Mouse (Mus musculus) heart, embryonic 11.5 days (tissue): ENCODE data around the gene Myl12a. TPM values are rescaled to one million over a fixed set of nuclear protein-coding genes. Genes with fewer than 3 reads are reported as not detected.

Source experiments
- ATAC-seq: fragments of 200-750 bp; cut with Nextera tagmentation; replicated peaks from 2 replicates; pipeline ENCODE4 v1.8.0; 2017; ENCODE audit warnings: moderate library complexity; ENCODE audit not compliant: insufficient number of reproducible peaks, low FRiP score, low TSS enrichment
- H3K27ac ChIP-seq: fragments of 300-500 bp; sonication (generic); 2 replicates; pipeline ENCODE4 v1.5.1; 2014; ENCODE audit warnings: mild to moderate bottlenecking, low read depth, low read length
- H3K27me3 ChIP-seq: fragments of 300-500 bp; sonication (generic); 2 replicates; pipeline ENCODE4 v1.6.1; 2014; ENCODE audit warnings: mild to moderate bottlenecking, low read length, mixed read lengths; ENCODE audit not compliant: control insufficient read depth, insufficient read depth
- H3K36me3 ChIP-seq: fragments of 300-500 bp; sonication (generic); 2 replicates; pipeline ENCODE4 v1.6.1; 2014; ENCODE audit warnings: mild to moderate bottlenecking, low read length, moderate library complexity, mixed read lengths; ENCODE audit not compliant: control insufficient read depth, insufficient read depth
- H3K4me1 ChIP-seq: fragments of 300-500 bp; sonication (generic); 2 replicates; pipeline ENCODE4 v1.6.1; 2014; ENCODE audit warnings: low read length; ENCODE audit not compliant: control insufficient read depth, insufficient read depth
- H3K4me2 ChIP-seq: fragments of 300-500 bp; sonication (generic); 2 replicates; pipeline ENCODE4 v1.6.1; 2014; ENCODE audit warnings: mild to moderate bottlenecking, moderate library complexity
- H3K4me3 ChIP-seq: fragments of 300-500 bp; sonication (generic); 2 replicates; pipeline ENCODE4 v1.5.1; 2014; ENCODE audit warnings: low read depth, low read length
- H3K9ac ChIP-seq: fragments of 300-500 bp; sonication (generic); 2 replicates; pipeline ENCODE4 v1.6.1; 2014; ENCODE audit warnings: mild to moderate bottlenecking, low read depth, low read length, moderate library complexity
- H3K9me3 ChIP-seq: fragments of 300-500 bp; sonication (generic); replicated peaks from 2 replicates; pipeline ENCODE4 v1.6.1; 2016; ENCODE audit warnings: low read length; ENCODE audit not compliant: control insufficient read depth
- WGBS: fragments of 180-500 bp; shearing (Covaris S2); extraction: QIAGEN DNeasy Blood & Tissue Kit; methylation state at CpG from one replicate; pipeline ENCODE4 v1.1.7; 2014; ENCODE audit not compliant: insufficient replicate concordance; 5-methylcytosine and 5-hydroxymethylcytosine counted together
- polyA plus RNA-seq: library from polyadenylated mRNA; unstranded; fragments of >200 nt; fragmentation: Nextera tagmentation; extraction: Ambion mirVana; gene quantifications from 2 replicates; pipeline ENCODE4 v1.2.1, GENCODE M21; 2014

Gene Myl12a
- polyA plus RNA-seq, 1 experiment from 2014 or later = 878 TPM

DNA sequence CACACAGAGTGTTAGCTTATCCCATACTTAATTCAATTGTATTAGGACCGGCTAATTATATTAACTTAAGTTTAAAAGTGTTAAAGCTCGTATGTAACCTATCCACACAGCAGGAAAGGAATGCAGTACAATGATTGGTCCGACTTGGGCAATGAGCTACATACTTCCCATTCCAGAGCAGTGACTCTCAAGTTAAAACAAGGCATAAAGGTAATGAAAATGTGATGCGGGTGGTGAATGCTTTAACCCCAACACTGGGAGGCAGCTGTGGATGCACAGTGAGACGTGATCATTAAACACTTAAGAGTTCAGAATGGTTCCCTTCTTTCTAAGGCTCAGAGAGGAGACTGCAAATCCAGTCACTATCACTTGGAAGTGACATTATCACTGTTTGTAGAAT lies 3.5 kb downstream of the Myl12a start:
- no peaks in the 10 kb centered on the region for H3K9me3 ChIP-seq
- H3K4me3 ChIP-seq = peak overlapping the region; percentile 12; the same call in 1 of the 2 replicates
- WGBS = 30% methylated on average over 5 of the region's 5 CpGs
- peaks cover 39% of the 10 kb centered on the region for H3K4me1 ChIP-seq
- H3K9ac ChIP-seq = peak overlapping the region; percentile 54; the same call in 1 of the 2 replicates
- H3K4me2 ChIP-seq = peak overlapping the region; percentile 64
- no peak for ATAC-seq
- no peaks in the 10 kb centered on the region for H3K27me3 ChIP-seq
- H3K27ac ChIP-seq = peak overlapping the region; percentile 79
- H3K36me3 ChIP-seq = peaks cover 11% of the 10 kb centered on the region

DNA sequence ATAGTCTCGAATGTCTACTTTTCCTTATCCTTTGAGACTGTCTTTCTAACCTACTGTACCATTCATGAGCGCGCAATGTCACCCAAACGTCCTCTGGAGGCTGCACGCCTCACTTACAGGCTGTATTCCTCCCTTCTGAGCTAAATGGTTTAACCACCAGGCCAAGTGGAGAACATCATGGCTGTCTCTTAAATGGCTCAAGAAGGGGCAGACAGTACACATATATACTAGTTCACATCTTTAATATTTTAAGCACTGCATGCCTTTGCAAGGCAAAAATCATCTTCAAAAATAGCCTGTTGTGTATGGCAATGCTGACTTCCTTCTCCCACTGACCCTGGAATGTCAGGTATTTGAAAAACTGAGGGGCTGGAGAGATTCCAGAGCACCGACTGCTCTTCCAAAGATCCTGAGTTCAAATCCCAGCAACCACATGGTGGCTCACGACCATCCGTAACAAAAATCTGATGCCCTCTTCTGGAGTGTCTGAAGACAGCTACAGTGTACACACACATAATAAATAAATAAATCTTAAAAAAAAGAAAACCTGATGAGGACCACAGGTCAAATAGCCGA lies 4.2 kb downstream of the Myl12a start:
- Histone ChIP-seq H3K9ac (peak overlapping the region; percentile 40), H3K27ac (peak overlapping the region; percentile 92), H3K4me2 (peak overlapping the region; percentile 60), H3K4me3 (peak overlapping the region; percentile 26), H3K4me1 (peaks cover 43% of the 10 kb centered on the region), H3K36me3 (peaks cover 11% of the 10 kb centered on the region), H3K27me3 (no peaks in the 10 kb centered on the region), H3K9me3 (no peaks in the 10 kb centered on the region)
- WGBS = 52% methylated on average over 9 of the region's 9 CpGs
- ATAC-seq = no peak

DNA sequence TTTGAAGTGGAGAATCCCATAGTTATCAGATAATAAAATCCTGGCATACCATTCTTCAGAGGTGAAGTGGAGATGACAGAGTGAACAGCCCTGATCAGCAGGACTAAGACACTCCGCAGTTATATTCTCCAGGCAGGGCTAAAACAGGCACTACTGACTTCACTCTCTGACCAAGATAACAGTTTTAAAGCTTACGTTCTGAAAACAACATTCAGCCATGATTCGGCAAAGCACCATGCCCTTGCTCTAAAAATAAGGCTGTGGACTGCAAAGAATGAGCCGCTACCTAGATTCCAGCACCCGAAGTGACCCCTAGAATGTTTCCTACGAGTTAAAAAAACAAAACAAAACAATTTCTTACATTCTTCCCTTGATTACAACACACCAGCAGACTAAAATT lies 4.8 kb downstream of the Myl12a start:
- WGBS = 18% methylated on average over 6 of the region's 6 CpGs
- Histone ChIP-seq H3K9me3 (no peaks in the 10 kb centered on the region), H3K4me3 (peak overlapping the region; percentile 26), H3K9ac (peak overlapping the region; percentile 40; the same call in 1 of the 2 replicates), H3K27me3 (no peaks in the 10 kb centered on the region), H3K36me3 (peaks cover 13% of the 10 kb centered on the region), H3K4me1 (peaks cover 44% of the 10 kb centered on the region), H3K27ac (peak overlapping the region; percentile 92), H3K4me2 (peak overlapping the region; percentile 60)
- ATAC-seq = no peak

DNA sequence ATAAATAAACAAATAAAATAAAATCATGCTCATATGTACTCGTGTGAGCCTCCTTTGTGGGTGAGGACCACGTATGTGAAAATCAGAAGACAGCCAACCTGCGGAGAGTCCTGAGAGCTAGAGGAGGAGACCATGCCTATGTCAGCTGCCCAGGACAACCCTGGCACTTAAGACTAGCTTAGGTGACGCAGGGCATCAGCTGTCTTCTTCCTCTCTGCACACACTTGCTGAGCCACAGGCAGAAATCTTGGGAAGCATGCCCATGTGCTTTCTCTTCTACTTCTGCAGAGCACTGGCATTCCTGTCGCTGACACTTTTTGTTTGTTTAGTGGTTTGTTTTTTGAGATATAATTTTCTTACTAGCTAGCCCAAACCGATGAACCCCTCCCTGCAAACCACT lies 7.1 kb downstream of the Myl12a start:
- Histone ChIP-seq H3K27me3 (no peaks in the 10 kb centered on the region), H3K9ac (no peak overlapping the region), H3K9me3 (no peaks in the 10 kb centered on the region), H3K4me2 (no peak overlapping the region), H3K4me3 (no peak overlapping the region), H3K4me1 (peaks cover 60% of the 10 kb centered on the region), H3K36me3 (peaks cover 22% of the 10 kb centered on the region), H3K27ac (no peak overlapping the region)
- WGBS = 85% methylated on average over 6 of the region's 6 CpGs
- no peak for ATAC-seq

DNA sequence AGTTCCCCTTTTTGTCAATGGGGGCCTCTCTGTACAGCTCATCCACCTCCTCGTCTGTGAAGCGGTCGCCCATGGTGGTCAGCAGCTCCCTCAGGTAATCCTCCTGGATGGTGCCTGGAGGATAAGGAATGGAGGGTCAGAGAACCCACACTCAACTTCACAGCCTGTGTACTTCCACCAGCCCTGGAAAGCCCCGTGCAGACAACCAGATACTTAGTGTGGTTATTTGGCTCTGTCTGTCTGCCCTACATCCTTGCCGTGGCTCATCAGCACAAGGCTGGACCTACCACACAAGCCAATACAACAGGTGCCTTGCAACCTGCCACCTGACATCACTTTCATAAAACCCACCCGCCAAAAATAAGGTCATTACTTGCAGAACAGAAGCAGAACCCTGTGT lies 8.0 kb downstream of the Myl12a start:
- ATAC-seq = no peak
- H3K27me3 ChIP-seq = no peaks in the 10 kb centered on the region
- no peak overlapping the region for H3K4me3 ChIP-seq
- no peak overlapping the region for H3K4me2 ChIP-seq
- H3K9me3 ChIP-seq = no peaks in the 10 kb centered on the region
- WGBS = 69% methylated on average over 6 of the region's 6 CpGs
- H3K9ac ChIP-seq = no peak overlapping the region
- peaks cover 57% of the 10 kb centered on the region for H3K4me1 ChIP-seq
- 0 out of 2 replicates have a peak overlapping the region, but pooled peaks have one; percentile 46 for H3K27ac ChIP-seq
- H3K36me3 ChIP-seq = peaks cover 22% of the 10 kb centered on the region

DNA sequence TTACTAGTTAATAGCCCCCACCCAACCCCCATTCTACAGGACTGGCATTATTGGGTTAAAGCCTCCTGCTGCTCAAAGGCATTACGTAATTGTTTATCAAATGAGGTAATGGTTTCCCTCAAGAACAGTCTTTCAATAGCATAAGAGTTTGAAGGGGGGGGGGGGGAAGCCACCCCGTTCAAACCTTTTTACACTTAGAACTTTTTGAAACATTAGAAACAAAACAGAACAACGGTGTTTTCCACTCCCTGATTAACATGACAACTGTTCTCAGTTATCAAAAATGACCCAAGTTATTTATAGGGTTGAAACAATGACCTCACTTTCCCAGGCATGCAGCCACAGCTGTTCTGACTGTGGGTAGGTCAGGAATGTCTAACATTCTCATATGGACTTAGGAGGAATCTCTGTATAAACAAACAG lies 9.3 kb downstream of the Myl12a start:
- Histone ChIP-seq H3K9me3 (no peaks in the 10 kb centered on the region), H3K27ac (peak overlapping the region; percentile 87), H3K4me2 (peak overlapping the region; percentile 27), H3K4me1 (peaks cover 52% of the 10 kb centered on the region), H3K27me3 (no peaks in the 10 kb centered on the region), H3K36me3 (peaks cover 22% of the 10 kb centered on the region), H3K4me3 (no peak overlapping the region), H3K9ac (no peak overlapping the region)
- ATAC-seq = no peak
- 10% methylated on average over 3 of the region's 3 CpGs for WGBS

DNA sequence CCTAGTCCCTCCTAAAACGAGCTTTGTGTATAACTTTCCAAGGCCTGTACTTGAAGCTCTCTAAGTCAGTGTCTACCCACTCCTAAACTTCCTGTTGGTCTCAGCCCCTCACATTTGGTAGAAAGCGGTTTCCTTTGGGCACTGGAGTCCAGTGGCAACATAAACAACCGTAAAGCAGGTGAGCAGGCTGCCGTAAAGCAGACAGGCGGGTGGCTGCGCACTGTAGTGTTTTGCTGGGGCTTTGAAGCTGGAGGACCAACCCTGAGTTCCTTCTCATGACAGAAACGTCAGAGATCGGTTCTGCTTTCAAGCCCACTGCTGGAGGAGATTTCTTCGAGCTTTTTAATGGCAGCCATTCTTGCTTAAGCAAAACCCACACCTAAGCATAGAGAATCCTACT lies 10.0 kb downstream of the Myl12a start:
- H3K4me1 ChIP-seq = peaks cover 49% of the 10 kb centered on the region
- peaks cover 22% of the 10 kb centered on the region for H3K36me3 ChIP-seq

DNA sequence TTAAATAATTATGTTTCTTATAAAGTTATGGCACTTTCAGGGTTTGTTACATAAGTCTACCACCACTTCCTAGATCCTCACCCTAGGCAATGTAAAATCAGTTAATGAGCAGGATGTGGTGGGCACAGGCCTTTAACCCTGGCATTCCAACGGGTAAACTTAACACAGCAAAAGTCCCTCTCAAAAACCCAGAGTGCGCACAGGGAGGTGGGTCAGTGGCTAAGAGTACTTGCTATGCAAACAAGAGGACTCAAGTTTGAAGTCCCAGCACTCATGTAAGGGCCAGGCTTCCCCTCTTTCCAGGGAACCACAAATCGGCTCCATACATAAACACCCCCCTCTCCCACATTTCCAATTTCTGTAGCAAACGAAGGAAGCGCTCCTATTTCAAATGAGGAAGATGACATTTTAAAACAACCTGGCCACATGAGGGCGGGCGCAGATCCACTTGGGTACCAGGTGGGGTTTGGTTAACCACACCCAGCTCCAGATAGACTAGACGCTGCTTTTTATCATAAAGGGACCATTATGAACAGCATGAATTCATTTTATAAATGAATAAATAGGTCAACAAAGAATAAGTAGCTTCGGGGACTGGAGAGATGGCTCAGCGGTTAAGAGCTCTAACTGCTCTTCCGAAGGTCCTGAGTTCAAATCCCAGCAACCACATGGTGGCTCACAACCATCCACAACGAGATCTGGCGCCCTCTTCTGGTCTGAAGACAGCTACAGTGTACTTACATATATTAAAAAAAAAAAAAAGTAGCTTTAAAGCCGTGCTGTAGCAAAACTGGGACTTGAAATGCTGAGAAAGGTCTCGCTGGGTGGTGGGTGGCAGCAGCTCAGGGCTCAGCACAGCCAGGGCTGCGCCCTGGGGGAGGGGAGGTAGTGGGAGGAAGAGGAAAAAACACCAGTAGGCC lies 10.7 kb downstream of the Myl12a start:
- Histone ChIP-seq H3K36me3 (peaks cover 22% of the 10 kb centered on the region), H3K4me3 (no peak overlapping the region), H3K27me3 (no peaks in the 10 kb centered on the region), H3K27ac (peak overlapping the region; percentile 96), H3K9ac (no peak overlapping the region), H3K4me2 (peak overlapping the region; percentile 89), H3K9me3 (no peaks in the 10 kb centered on the region), H3K4me1 (peaks cover 46% of the 10 kb centered on the region)
- WGBS = 82% methylated on average over 16 of the region's 16 CpGs
- no peak for ATAC-seq

More for the DNA sequence above, 10.0 kb downstream of the Myl12a start:
- no peak for ATAC-seq
- no peak overlapping the region for H3K4me2 ChIP-seq
- 75% methylated on average over 9 of the region's 9 CpGs for WGBS
- no peak overlapping the region for H3K9ac ChIP-seq
- no peaks in the 10 kb centered on the region for H3K9me3 ChIP-seq
- peak overlapping the region; percentile 87 for H3K27ac ChIP-seq
- no peaks in the 10 kb centered on the region for H3K27me3 ChIP-seq
- H3K4me3 ChIP-seq = no peak overlapping the region
